Mouse (Mus musculus): ENCODE results near the gene Gm45208. TPM values are rescaled to one million over a fixed set of nuclear protein-coding genes. Genes with fewer than 3 reads are reported as not detected.
"Not testable (repeated sequence)": the region's sequence is repeated elsewhere in the genome, so short reads cannot be mapped to it uniquely, and the experiment has no call there.

Gene Gm45208
- total and polyA plus RNA-seq, 2 experiments from 2014 or later = 1.2 TPM; not detected in 1

DNA sequence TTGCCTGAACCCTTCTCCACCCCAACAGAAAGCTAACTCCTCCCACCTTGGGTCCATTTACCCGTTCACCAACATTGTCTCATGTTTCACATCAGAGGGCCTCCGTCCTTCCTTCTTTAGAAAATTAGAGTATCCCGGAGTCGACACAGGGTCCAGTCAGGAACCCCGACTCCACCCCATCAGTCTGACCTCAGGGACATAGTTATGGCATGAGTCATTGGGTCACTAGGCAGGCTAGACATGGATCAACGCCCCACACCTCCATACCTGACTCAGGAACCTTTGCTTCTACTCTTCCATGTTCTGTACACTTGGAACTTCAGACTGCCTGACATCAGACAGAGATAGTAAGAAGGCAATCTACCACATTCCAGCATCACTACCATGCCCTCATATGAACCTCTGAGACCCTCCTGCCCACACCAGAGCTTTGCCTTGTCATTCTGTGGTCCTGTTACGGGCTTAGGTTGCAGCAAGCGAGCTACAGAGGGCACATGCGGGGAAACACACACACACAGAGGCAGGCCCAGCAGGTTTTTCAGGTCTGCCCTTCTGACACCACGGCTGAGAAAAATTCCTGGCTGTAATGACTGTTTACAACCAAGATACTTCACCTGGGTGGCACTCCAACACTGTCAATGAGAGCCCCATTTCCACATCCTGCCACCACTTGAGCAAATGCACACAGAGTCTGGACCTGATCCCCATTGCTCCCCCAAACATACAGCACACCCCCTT is 18.2 kb downstream of the Gm45208 start:
- no peak for DNase-seq (ENCODE audit: low spot score)
- H3K4me3 ChIP-seq (ENCODE audit: low read length) = no peak overlapping the region
- 77% methylated on average over 10 of the region's 10 CpGs for WGBS
- no peaks in the 10 kb centered on the region for H3K36me3 ChIP-seq (ENCODE audit: insufficient read depth, low read length)
- no peak for ATAC-seq
- H3K9me3 ChIP-seq (ENCODE audit: low read length) = no peaks in the 10 kb centered on the region
- H3K4me1 ChIP-seq (ENCODE audit: insufficient read depth, low read length) = no peaks in the 10 kb centered on the region
- no peak overlapping the region for H3K4me2 ChIP-seq (ENCODE audit: low read depth, low read length)
- H3K9ac ChIP-seq (replicated peaks; ENCODE audit: low read length) = no peak overlapping the region
- no peak overlapping the region for H3K27ac ChIP-seq
- no peak for TF ChIP-seq CTCF (IDR thresholded peaks at IDR 0.05; ENCODE audit: low read depth)
- H3K27me3 ChIP-seq (ENCODE audit: insufficient read depth, low read length) = no peaks in the 10 kb centered on the region

GRCm38 (mm10) chrX:7741103-7741502 is 19.1 kb downstream of the Gm45208 start:
- H3K9me3 ChIP-seq (ENCODE audit: low read length) = no peaks in the 10 kb centered on the region
- no peak for TF ChIP-seq CTCF (IDR thresholded peaks at IDR 0.05; ENCODE audit: low read depth)
- H3K4me2 ChIP-seq (ENCODE audit: low read depth, low read length) = no peak overlapping the region
- no peak overlapping the region for H3K27ac ChIP-seq
- DNase-seq (ENCODE audit: low spot score) (no peak), ATAC-seq (no peak)
- WGBS = 70% methylated on average over 5 of the region's 5 CpGs
- no peaks in the 10 kb centered on the region for H3K36me3 ChIP-seq (ENCODE audit: insufficient read depth, low read length)
- no peaks in the 10 kb centered on the region for H3K4me1 ChIP-seq (ENCODE audit: insufficient read depth, low read length)
- H3K9ac ChIP-seq (replicated peaks; ENCODE audit: low read length) = no peak overlapping the region
- no peaks in the 10 kb centered on the region for H3K27me3 ChIP-seq (ENCODE audit: insufficient read depth, low read length)
- H3K4me3 ChIP-seq (ENCODE audit: low read length) = no peak overlapping the region

DNA sequence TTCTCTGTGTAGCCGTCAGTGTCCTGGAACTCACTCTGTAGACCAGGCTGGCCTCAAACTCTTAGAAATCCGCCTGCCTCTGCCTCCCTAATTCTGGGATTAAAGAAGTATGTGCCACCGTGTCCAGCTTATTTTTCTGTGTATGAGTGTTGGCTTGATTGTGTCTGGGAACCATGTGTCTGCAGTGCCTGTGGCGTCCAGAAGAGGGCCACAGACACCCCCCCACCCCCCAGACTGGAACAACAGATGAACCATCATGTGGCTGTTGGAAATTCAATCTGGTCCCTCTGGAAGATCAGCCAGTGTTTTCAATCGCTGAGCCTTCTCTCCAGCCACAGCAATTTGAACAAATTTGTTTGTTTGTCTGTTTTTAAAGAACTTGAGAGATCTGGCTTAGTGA is 21.4 kb downstream of the Gm45208 start:
- Histone ChIP-seq H3K27ac (no peak overlapping the region), H3K36me3 (ENCODE audit: insufficient read depth, low read length) (no peaks in the 10 kb centered on the region), H3K4me3 (ENCODE audit: low read length) (no peak overlapping the region), H3K27me3 (ENCODE audit: insufficient read depth, low read length) (no peaks in the 10 kb centered on the region), H3K9me3 (ENCODE audit: low read length) (no peaks in the 10 kb centered on the region), H3K4me2 (ENCODE audit: low read depth, low read length) (no peak overlapping the region), H3K9ac (replicated peaks; ENCODE audit: low read length) (no peak overlapping the region), H3K4me1 (ENCODE audit: insufficient read depth, low read length) (no peaks in the 10 kb centered on the region)
- ATAC-seq = no peak
- 58% methylated on average over 5 of the region's 5 CpGs for whole genome bisulfite sequencing
- peak; percentile 51 for TF ChIP-seq CTCF (IDR thresholded peaks at IDR 0.05; ENCODE audit: low read depth)
- DNase-seq (ENCODE audit: low spot score) = no peak

- Histone ChIP-seq H3K4me2 (ENCODE audit: low read depth, low read length) (no peak overlapping the region), H3K4me3 (ENCODE audit: low read length) (no peak overlapping the region), H3K9ac (replicated peaks; ENCODE audit: low read length) (no peak overlapping the region), H3K27ac (no peak overlapping the region), H3K36me3 (ENCODE audit: insufficient read depth, low read length) (no peaks in the 10 kb centered on the region), H3K4me1 (ENCODE audit: insufficient read depth, low read length) (no peaks in the 10 kb centered on the region), H3K27me3 (ENCODE audit: insufficient read depth, low read length) (no peaks in the 10 kb centered on the region), H3K9me3 (ENCODE audit: low read length) (no peaks in the 10 kb centered on the region)
- WGBS = 77% methylated on average over 1 of the region's 1 CpGs
- ATAC-seq (no peak), DNase-seq (ENCODE audit: low spot score) (no peak)
- TF ChIP-seq CTCF (IDR thresholded peaks at IDR 0.05; ENCODE audit: low read depth) = no peak
Observed at GRCm38 (mm10) chrX:7744940-7745339, 22.9 kb downstream of the Gm45208 start.

GRCm38 (mm10) chrX:7745429-7745828 is 23.4 kb downstream of the Gm45208 start:
- no peak for DNase-seq (ENCODE audit: low spot score)
- Histone ChIP-seq H3K9ac (replicated peaks; ENCODE audit: low read length) (no peak overlapping the region), H3K4me1 (ENCODE audit: insufficient read depth, low read length) (no peaks in the 10 kb centered on the region), H3K9me3 (ENCODE audit: low read length) (no peaks in the 10 kb centered on the region), H3K27ac (no peak overlapping the region), H3K4me2 (ENCODE audit: low read depth, low read length) (no peak overlapping the region), H3K36me3 (ENCODE audit: insufficient read depth, low read length) (no peaks in the 10 kb centered on the region), H3K27me3 (ENCODE audit: insufficient read depth, low read length) (no peaks in the 10 kb centered on the region), H3K4me3 (ENCODE audit: low read length) (no peak overlapping the region)
- no peak for ATAC-seq
- 89% methylated on average over 8 of the region's 8 CpGs for WGBS
- no peak for TF ChIP-seq CTCF (IDR thresholded peaks at IDR 0.05; ENCODE audit: low read depth)

GRCm38 (mm10) chrX:7750432-7751116 is 28.5 kb downstream of the Gm45208 start, which contains the start of gene Ccdc120:
Ccdc120 (minus strand) TSS chrX:7750905.
- DNase-seq (ENCODE audit: low spot score) = peak; percentile 93
- no peaks in the 10 kb centered on the region for H3K27me3 ChIP-seq (ENCODE audit: insufficient read depth, low read length)
- WGBS = 19% methylated on average over 47 of the region's 56 CpGs
- no peaks in the 10 kb centered on the region for H3K9me3 ChIP-seq (ENCODE audit: low read length)
- TF ChIP-seq CTCF (IDR thresholded peaks at IDR 0.05; ENCODE audit: low read depth) = no peak
- no peaks in the 10 kb centered on the region for H3K4me1 ChIP-seq (ENCODE audit: insufficient read depth, low read length)
- H3K4me3 ChIP-seq (ENCODE audit: low read length) = peak within 1 kb of the TSS; percentile 61
- peak within 1 kb of the TSS; percentile 56 for H3K4me2 ChIP-seq (ENCODE audit: low read depth, low read length)
- H3K9ac ChIP-seq (replicated peaks; ENCODE audit: low read length) = peak within 1 kb of the TSS; percentile 67
- no peaks in the 10 kb centered on the region for H3K36me3 ChIP-seq (ENCODE audit: insufficient read depth, low read length)
- ATAC-seq = peak; percentile 90
- peak within 1 kb of the TSS; percentile 58; the same call in 1 of the 2 replicates for H3K27ac ChIP-seq

DNA sequence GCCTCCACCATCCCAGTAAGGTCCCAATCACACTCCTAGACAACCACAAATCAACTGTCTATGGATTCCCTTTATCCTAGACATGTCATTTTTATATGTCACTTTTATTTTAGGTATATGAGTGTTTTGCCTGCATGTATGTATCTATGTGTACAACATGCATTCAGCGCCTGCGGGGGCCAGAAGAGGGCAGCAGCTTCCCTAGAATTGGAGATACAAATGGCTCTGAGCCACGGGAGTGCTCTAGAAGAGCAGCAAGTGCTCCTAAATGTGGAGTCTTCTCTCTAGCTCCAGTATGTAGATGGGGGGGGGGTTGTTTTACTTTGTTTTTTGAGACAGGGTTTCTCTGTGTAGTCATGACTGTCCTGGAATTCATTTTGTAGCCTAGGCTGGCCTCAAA is 31.6 kb downstream of the Gm45208 start:
- not testable (repeated sequence) for H3K9me3 ChIP-seq (ENCODE audit: low read length); H3K4me3 ChIP-seq (ENCODE audit: low read length); ATAC-seq; H3K27me3 ChIP-seq (ENCODE audit: insufficient read depth, low read length); H3K36me3 ChIP-seq (ENCODE audit: insufficient read depth, low read length); H3K27ac ChIP-seq; H3K4me1 ChIP-seq (ENCODE audit: insufficient read depth, low read length); H3K9ac ChIP-seq (replicated peaks; ENCODE audit: low read length); H3K4me2 ChIP-seq (ENCODE audit: low read depth, low read length)
- DNase-seq (ENCODE audit: low spot score) = peak; percentile 53
- 19% methylated on average over 3 of the region's 3 CpGs for WGBS
- TF ChIP-seq CTCF (IDR thresholded peaks at IDR 0.05; ENCODE audit: low read depth) = peak; percentile 35

Measured in hindbrain, postnatal 0 days (tissue).